Mouse (Mus musculus) CD4-positive helper T cell, adult 2 months (primary cell): ENCODE data around the gene Artn.

Experiments
- DNase-seq: peaks from one replicate; pipeline ENCODE4 v3.0.0-alpha.2; 2012; ENCODE audit warnings: low read depth, missing footprints, low spot score

The Artn gene

DNA sequence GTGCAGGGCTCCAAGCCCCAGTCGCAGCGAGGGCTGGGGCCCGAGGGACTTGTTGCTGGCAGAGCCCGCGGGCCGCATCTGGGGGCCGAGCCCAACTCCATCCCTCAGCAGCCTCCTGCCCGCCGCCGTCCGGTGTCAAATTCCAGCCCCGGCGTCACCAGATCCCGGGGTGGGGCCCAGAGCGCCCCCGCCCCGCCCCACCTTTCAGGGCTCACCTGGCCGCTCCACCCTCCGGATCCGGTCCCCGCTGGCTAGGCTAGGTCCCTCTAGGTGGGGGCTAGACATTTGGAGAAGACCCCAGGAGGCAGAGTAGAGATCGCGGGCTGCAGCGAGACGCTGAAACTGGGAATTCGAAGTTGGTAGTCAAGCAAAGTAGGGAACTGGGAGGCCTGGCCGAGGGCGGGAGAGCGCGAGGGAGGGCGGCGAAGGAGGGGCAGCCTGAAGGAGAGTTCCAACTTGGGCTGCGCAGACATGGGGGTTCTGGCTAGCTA, at the start of gene Artn:
TSS of gene Artn (minus strand) at position 373 of the 491 bp plus-strand sequence.
- no peak for DNase-seq

DNA sequence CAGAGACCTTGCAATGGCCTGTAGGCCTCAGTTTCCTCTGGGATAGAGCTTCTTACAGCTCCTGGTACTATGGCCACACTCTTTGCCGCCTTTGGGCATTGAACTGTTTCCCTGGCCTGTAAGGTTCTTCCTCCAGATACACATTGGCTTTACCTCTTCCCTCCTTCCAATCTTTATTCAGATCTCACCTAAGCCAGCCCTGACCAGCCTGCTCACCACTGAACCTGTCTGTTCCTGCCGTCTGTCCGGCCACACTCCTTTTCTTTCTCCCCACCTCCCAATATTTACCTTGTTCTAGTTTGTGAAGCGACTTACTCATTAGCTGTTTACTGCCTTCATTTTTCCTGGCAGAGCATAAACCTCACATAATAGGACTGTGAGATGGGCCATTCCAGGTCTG, 49.6 kb upstream of the Artn start:
- DNase-seq, result no peak

DNA sequence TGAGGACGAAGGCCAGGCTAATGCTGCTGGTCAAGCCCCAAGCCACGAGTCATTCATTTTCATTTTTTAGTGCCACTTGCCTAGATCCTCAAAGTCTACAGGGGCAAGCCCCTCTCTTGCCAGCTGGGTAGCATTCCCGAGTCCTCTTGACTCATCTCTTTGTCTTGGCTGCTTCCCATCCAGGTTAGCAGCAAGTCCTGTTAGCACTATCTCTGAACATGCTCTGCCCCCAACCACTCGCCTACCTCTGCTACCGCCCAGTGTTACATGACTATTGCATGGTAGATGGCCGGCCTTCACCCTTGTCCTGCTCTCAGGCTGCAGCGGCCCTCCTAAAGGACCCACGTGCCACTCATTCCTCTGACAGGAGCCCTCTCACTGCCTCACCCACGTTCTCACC, 48.7 kb upstream of the Artn start:
- DNase-seq, result no peak

DNA sequence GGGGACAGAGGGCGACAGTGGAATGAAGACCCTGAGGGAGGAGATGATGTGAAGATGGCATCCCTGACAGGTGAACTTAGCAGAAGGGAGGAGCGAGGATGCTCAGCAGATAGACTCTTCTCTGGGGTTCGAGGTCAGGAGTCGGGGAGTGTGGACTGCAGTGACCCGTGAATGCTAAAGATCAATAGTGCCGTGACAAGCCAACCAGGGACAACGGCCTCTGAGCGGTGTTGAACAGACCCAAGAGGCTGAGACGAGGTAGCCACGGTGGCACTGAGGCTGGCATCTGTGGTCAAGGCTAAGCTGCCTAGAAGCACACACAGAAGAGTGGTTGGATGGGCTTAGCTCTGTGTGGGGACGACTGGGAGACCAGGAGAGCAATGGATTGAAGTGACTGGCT, 48.3 kb upstream of the Artn start:
- DNase-seq, result no peak

DNA sequence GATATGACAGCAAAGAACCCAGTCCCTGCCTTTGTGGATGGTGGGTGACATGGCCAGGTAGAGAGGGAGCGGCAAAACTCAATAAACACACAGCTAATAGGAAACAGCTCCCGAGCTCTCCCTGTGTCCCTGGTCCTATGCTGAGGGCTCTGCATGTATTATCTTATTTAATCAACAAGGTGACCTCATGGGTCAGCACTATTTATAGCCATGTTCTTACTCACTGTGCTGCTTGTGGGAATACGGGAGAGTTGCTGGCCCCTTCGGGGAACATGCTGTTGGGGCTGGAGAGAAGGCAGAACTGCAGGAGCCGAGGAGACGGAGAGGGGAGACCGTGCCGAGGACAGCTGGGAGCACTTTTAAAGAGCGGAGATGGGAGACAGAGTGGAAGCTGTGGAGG, 47.8 kb upstream of the Artn start:
- no peak for DNase-seq

DNA sequence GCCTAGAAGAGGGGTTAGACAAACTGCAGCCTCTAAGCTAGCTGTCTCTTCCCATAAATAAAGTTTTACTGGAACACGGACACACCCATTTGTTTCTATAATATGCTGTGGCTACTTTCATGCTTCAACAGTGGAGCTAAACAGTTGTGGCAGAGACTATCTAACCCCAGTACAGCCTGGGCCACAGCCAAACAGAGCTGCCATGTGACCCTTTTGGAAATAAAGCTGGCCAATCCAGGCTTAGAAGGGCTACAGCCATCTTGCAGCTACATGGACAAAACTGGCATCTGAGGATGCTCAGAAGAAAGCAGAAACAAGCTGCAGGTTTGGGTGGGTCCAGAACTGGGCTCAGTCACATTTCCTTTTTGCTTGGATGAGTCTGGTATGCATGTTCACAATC, 46.3 kb upstream of the Artn start:
- no peak for DNase-seq

DNA sequence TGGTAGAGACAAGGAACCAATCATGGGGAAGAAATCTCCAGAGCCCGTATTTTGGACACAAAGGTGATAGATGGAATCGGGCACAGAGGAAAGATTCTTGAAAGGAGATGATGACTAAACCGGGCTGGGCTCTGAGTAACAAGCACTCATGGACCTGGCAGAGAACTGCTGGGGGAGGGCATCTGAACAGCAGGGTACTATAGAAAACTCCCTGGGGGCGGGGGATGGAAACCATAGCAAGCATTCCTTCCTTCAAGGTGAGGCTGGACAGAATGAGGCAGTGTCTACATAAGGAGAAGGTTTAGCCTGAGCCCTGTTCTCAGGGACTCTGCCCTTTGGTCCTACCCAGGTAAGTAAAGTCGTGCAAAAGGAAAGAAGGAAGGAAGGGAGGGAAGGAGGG, 45.2 kb upstream of the Artn start:
- DNase-seq, result no peak

DNA sequence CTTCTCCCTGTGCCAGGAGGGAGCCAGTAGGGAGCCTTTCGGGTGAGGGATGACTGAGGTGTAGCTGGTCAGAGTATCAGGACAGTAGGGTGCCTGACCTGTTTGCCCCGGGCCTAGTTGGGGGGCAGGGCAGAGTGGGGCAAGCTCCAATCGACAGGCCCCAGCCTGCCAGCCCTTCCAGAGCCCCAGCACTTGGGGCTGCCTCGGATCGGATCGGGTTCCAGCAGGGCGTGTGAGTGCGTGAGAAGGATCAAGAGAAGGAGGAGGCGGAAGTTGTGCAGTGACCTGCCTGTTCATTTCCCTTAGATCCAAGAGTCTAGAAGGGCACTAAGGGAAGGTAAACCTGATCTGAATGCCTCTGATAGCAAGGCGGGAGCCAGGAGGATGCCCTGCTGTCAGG, 43.4 kb upstream of the Artn start:
- DNase-seq, result no peak

DNA sequence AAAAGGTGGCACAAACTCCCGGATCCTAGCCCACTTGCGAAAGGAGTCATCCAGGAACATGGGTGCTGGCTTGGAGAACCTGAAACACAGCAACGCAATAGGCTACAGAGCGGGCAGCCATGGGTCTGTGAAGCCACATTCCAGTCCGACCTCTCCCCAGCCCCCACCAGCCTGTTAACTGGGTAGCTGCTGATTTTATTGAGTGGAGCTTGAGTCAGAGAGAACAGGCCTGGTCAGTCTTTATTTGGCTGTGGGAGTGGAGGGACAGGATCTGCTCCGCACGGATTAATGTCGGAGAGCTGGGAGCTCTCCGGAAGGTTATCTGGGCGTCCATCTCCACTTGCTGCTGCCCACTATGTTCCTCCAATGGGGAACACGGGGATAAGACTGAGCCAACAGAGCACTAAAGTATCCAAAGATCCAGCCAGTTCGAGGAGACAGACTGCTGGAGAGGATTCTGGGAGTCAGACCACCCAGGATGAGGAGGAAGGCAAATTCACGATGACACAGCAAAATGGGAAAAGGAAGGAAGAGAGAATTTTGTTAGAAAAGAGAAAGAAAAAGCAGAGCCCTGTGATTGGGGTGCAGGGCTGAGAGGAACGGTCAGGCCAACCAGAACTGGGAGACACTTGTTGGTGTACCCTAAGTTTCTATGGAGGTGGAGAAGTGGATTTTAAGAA, 34.9 kb upstream of the Artn start:
- no peak for DNase-seq

DNA sequence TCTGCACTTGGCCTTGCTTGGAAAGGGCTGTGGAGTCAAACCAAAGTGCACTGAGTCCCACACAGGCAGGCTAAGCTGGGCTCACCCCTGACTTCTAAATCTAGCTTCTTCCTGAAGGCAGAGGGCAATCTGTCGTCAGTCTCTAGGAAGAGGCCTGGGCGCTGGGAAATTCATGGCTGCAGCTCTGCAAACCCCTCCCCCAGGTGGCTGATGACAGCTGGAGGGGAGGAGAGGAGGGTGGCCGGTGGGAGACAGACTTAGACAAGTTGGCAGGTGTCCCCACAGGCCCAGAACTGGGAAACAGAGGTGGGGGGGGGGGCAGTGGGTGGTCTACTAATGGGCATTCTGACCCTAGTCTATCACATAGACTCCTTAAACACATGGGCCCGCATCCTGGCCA, 27.9 kb upstream of the Artn start:
- no peak for DNase-seq

DNA sequence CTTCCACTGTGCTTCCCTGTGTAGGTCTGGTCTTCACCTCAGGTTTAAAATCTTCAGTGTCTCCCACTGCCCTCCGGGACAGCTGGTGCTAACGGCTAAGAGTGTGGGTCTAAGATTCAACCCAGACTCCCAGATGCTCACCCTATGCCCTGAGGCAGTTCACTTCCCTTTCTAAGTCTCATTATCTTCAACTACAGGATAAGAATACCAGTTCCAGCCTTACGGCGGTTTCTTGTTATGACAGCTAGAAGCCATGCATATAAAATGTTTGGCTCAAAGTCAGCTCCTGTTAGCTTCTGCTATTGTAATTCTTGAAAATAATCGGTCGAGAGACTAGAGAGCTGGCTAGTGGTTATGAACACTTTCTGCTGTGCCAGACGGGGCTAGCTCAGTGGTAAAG, 17.9 kb upstream of the Artn start:
- DNase-seq, result no peak

DNA sequence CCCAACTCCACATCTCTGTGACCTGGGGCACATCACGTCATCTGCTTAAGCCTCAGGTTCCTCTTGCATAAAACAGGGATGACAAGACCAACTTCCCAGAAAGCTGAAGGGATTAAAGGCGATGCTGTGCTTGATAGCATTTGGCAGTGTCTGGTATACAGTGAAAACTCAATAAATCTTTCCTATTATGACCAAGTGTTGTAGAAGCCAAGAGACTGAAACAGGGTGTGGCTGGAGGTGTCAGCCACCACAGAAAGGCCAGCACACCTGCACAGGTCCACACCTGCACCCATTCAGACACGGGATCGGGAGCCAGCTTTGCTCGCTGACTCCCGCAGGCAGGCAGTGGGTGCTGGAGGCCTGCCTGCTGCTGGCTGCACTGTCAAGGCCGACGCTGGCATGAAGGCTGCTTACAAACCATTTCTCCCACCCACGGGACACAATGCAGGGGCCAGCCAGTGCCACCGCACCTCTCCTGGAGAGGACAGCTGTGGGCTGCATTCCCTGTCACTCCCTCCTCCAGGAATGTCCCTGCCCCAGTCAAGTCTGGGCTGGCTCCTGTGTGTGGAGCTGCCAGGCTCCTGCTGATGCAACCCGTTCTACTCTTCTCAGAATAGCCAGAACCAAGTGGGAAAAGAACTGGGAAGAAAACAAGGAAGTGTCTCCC, 17.2 kb upstream of the Artn start:
- no peak for DNase-seq

DNA sequence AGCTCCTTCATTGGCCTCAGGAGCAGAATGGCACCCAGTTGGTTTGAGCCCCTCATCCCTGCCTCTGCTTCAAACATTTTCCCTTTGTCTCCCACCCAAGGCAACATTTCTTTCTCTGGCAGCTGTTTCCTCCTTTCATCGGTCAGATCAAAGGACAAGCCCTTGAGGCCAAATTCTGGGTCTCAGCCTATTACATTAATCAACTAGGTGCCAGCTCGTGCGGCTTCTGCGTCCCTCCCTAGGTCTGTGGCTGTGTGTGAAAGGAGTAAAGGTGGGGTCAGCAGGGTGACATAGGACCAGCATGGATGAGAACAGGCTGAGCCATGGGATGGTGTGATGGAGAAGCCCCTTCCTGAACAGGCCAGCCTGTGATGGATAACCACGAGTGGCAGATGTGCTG, 13.8 kb upstream of the Artn start:
- DNase-seq, result no peak

DNA sequence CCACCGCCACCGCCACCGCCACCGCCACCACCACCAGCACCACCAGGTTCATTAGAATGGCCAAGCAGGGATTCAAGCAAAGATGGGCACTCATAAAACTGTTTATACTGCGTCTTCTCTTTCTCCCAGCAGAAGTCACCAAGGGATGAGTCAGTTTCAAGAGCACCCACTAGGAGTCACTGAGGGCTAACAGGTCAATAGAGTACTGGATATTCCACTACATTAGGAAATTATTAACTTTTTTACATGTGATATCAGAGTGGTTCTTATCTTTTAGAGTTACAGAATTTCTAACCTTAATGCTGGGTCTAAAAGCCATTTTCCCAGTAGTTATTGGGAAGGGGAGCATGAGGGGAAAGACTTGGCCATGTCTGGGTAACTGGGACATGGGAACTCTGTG, 7.4 kb upstream of the Artn start:
- DNase-seq, result no peak

DNA sequence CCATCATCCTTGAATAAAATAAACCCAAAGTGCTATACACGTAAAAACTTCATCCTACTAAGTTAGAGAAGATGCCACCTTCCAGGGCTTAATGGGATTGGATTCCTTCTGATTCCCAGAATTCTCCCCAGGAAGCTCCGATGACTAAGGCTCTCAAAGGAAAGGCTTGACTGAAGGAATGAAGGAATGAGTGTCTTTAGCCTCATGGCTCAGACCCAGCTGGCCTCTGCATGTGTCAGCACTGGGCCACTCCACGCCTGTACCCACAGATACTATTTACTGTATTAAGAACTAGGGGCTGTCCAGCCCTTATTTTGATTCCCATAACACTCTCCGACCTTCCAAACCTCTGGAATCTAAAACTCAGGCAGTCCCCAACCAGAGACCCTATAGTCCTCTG, 4.5 kb upstream of the Artn start:
- no peak for DNase-seq

DNA sequence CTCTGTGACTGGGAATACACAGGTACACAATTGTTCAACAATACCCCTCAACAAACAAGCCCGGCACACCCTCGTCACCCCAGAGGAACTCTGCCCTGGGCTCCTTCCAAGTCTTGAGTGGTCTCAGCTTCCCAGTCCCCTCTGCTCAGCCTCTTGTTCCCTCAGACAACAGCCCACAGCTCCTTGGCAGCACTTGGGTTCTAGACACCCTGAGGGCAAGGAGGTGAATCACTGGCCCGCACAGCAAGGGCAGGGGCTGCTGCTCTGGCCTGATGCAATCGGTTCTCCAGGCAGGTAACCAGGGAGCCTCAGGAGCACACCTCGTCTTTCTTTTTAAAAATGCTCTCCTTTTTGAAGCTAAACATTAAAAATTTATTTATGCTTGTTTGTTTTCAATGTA, 3.7 kb upstream of the Artn start:
- no peak for DNase-seq

DNA sequence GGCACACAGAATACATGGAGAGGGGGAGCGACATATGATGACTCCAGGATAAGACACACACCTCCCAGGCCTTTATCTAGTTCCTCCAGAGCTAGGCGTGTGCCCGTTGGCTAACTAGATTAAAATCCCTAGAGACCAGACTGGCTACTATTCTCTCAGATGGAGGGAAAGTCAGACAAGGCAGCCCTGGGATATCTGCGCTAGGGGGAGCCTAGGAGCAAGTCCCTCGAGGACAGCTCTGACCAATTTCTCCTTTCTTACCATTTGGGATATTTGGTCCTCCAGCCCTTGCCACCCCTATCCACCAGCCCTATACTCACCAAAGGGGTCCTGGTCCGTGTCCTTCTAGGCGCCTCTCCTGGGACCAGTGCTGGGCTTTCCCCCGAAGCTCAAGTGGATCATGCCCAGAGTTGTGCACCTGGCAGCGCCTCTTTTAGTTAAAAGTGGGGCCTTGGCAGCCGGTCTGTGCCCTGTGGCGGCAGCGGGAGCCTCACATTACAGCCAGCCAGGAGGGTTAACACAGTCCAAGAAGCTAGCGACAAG, 793 bp downstream of the Artn start:
- DNase-seq, result no peak

DNA sequence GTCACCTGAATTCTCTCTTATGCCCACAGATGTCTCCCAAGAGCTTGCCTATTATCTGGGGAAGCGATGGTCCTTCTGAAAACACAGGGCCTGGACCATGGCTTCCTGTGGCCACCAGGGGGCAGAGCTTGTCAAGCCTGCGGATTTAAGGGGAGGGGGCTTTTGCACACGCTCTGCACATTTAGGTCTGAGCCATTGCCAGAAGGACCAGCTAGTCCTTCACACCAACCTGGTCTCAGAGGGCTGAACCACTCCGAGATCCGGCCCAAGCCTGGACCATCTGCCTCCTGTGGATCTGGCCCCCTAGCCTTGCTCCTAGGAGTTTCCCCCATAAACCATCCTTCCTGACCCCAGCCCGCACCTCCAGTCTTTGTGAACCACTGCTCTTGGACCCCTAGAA, 1.3 kb downstream of the Artn start:
- DNase-seq, result peak; percentile 30

DNA sequence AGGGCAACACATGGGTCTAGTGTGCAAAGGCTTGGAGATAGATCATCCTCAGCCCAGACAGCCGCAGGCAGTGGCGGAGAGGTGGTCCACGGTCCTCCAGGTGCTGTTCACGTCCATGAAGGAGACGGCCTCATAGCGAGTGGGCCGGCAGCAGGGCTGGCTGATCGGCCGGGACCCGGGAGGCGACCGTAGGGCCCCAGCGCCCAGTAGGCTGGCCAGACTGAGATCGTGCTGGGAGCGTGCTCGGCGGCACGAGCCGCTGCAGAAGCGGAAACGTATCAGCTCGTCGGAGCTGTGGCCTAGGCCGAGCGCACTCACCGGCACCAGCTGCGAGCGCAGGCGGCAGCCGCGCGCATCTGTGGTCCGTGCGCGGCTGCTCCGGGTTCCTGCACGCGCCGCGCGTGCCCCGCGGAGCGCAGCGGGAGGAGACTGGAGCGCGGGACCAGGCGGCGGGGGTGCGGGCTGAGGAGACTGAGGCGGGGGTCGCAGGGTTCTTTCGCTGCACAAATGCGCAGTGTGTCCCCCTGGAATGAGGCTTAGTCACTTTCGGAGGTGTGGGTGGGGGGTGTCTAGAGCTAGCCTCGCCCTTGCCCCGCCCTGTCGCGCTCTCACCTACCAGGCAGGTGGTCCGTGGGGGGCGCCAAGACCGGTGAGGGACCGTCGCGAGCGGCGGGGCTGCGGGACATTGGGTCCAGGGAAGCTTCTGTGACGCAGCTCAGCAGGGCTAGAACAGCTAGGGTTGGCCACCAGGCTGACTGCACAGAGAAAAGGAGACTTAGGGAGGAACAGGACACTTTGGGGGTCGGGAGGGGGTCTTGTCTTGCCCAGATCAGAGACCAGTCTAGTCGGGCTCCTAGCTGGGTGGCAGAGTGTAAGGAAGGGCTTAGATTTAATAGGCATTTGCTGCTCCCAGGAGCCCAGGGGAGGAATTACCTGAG, 2.7 kb downstream of the Artn start:
- no peak for DNase-seq

DNA sequence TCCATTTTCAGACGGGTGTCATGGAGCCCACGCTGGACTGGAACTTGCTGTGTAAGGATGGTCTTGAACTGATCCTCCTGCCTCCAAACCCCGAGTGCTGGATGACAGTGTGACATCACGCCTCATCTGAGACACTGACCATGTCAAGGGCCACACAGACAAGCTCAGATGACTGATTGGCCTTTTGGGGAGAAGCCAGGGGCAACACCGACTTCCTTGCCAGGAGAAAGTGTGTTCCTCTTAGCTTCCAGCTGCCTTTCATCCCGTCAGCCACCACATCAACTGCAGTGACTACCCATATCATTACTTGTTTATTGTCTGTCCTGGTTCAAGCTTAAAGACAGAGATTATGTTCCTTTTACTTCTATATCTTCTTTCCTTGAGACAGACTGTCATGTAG, 4.6 kb downstream of the Artn start:
- DNase-seq, result no peak

DNA sequence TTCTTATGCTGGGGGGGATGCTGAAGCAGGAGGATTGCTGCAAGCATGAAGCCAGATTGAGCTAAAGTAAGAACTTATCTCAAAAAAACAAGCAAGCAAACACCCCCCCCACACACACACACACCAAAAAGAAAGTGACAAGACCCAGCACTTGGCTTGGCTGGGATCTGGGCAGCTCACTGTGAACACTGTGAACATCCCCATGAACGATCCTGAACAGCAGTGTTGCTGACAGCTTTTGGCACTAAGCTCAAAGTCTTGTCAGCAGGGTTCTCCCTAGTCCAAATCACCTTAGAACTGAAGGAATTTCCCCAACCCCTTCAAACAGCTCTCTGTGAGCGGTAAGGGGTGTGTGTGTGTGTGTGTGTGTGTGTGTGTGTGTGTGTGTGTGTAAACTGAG, 6.1 kb downstream of the Artn start:
- DNase-seq, result no peak

DNA sequence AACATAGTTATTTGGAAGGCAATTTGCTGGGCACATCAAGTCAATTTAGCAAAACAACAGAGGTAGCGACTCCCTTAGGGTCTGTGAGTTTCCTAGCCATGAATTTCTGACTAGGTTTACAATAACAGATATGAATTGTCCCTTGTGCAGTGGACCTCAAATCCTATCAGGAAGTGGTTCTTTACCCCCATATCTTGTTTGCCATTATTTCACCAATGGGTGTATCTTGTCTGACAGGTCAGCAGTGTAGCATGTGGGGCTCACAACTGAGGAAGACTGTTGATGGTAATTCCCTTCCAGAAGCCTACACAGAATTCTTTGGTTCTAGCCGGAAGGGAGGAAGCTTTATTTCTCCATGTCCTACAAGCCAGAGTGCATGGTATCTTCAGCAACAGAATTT, 8.2 kb downstream of the Artn start:
- no peak for DNase-seq
